Mouse (Mus musculus) stomach, postnatal 0 days (tissue): ENCODE measurements around the gene Dis3l2. TPM values are rescaled to one million over a fixed set of nuclear protein-coding genes. Genes with fewer than 3 reads are reported as not detected.

Experiments used
- ATAC-seq: fragments of 200-750 bp; cut with Nextera tagmentation; 2 replicates; pipeline ENCODE4 v1.8.0; 2017; ENCODE audit not compliant: low FRiP score, low TSS enrichment
- DNase-seq: peaks from one replicate; pipeline ENCODE4 v3.0.0-alpha.2; 2016; ENCODE audit warnings: low spot score
- H3K27ac ChIP-seq: fragments of 300-500 bp; sonication (generic); replicated peaks from 2 replicates; pipeline ENCODE4 v1.5.1; 2014; ENCODE audit warnings: mild to moderate bottlenecking, control low read depth
- H3K27me3 ChIP-seq: fragments of 300-500 bp; sonication (generic); 2 replicates; pipeline ENCODE4 v1.6.1; 2014; ENCODE audit warnings: low read length; ENCODE audit not compliant: control insufficient read depth, insufficient read depth
- H3K36me3 ChIP-seq: fragments of 300-500 bp; sonication (generic); 2 replicates; pipeline ENCODE4 v1.6.1; 2014; ENCODE audit warnings: low read length, mixed read lengths; ENCODE audit not compliant: control insufficient read depth, insufficient read depth
- H3K4me1 ChIP-seq: fragments of 300-500 bp; sonication (generic); replicated peaks from 2 replicates; pipeline ENCODE4 v1.6.1; 2014; ENCODE audit warnings: antibody characterized with exemption; ENCODE audit not compliant: control insufficient read depth, insufficient read depth
- H3K4me2 ChIP-seq: fragments of 300-500 bp; sonication (generic); replicated peaks from 2 replicates; pipeline ENCODE4 v1.6.1; 2014; ENCODE audit warnings: low read depth, mild to moderate bottlenecking, control low read depth, moderate library complexity
- H3K4me3 ChIP-seq: fragments of 300-500 bp; sonication (generic); 2 replicates; pipeline ENCODE4 v1.5.1; 2014; ENCODE audit warnings: low read depth, low read length, control low read depth
- H3K9ac ChIP-seq: fragments of 300-500 bp; sonication (generic); 2 replicates; pipeline ENCODE4 v1.6.1; 2014; ENCODE audit warnings: mild to moderate bottlenecking, low read length, control low read depth, mixed read lengths
- H3K9me3 ChIP-seq: fragments of 300-500 bp; sonication (generic); 2 replicates; pipeline ENCODE4 v1.6.1; 2016; ENCODE audit warnings: low read length; ENCODE audit not compliant: control insufficient read depth
- CTCF ChIP-seq: IDR thresholded peaks from 2 replicates; pipeline ENCODE4 v1.5.1; 2016; ENCODE audit warnings: antibody characterized with exemption, low read depth, mild to moderate bottlenecking, moderate library complexity
- EP300 ChIP-seq: optimal IDR thresholded peaks from 2 replicates; pipeline ENCODE3; 2016; ENCODE audit warnings: antibody characterized with exemption
- WGBS: fragments of 180-500 bp; shearing (Covaris S2); extraction: QIAGEN DNeasy Blood & Tissue Kit; methylation state at CpG from one replicate; pipeline ENCODE4 v1.1.7; 2014; 5-methylcytosine and 5-hydroxymethylcytosine counted together
- polyA plus RNA-seq: library from polyadenylated mRNA; unstranded; fragments of >200 nt; fragmentation: Nextera tagmentation; extraction: Ambion mirVana; gene quantifications from 2 replicates; pipeline ENCODE4 v1.2.1, GENCODE M21; 2015

The Dis3l2 gene
- polyA plus RNA-seq, 1 experiment from 2014 or later: 12.3 TPM

DNA sequence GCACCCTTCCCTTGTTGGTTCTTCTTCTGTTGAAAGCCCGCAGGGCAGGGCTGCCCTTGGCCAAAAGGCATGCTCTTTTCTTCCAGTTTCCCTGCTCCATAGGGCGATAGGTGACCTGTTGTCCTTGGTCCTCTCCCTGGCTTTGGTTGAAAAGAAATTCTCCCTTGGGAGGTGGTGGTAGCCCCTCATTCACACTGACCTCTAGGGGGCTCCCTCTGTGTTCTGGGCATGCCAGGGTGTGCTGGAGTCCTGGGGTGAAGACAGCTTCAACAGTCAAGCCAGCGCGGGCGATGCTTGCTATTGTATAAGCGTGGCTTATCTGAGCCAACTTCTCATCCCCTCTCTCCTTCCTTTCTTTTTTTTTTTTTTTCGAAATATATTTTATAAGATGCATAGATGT is 6.7 kb upstream of the Dis3l2 start:
- no peak overlapping the region for H3K9ac ChIP-seq
- ATAC-seq (no peak), DNase-seq (no peak)
- no peaks in the 10 kb centered on the region for H3K27me3 ChIP-seq
- H3K4me2 ChIP-seq: no peak overlapping the region
- no peaks in the 10 kb centered on the region for H3K36me3 ChIP-seq
- 34% methylated on average over 7 of the region's 7 CpGs for WGBS
- H3K4me1 ChIP-seq: no peaks in the 10 kb centered on the region
- H3K4me3 ChIP-seq: no peak overlapping the region
- TF ChIP-seq EP300: no peak
- peak; percentile 45 for TF ChIP-seq CTCF
- no peak overlapping the region for H3K27ac ChIP-seq
- no peaks in the 10 kb centered on the region for H3K9me3 ChIP-seq

DNA sequence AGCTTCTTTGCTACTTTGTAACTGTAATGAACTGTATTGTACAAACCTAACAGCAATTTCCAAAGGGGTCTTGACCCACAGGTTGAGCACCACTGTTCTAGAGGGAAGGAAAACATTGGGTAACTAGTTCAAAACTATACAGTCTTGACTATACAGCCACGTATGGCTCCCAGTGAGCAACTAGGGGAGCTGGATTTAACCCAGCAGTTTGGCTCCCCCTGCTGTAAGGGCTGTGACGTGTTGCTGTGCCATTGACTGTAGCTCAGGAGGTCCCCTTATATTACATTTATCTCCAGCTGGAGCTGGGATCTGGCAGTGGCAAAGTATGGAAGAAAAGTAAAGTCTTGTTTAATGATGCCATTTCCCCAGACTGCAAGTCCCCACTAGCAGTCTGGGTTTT is 4.9 kb upstream of the Dis3l2 start:
- no peak overlapping the region for H3K27ac ChIP-seq
- no peaks in the 10 kb centered on the region for H3K36me3 ChIP-seq
- DNase-seq (peak; percentile 36), ATAC-seq (no peak)
- no peak overlapping the region for H3K4me2 ChIP-seq
- TF ChIP-seq CTCF (peak; percentile 60), EP300 (no peak)
- no peaks in the 10 kb centered on the region for H3K27me3 ChIP-seq
- H3K9me3 ChIP-seq: no peaks in the 10 kb centered on the region
- H3K4me1 ChIP-seq: no peaks in the 10 kb centered on the region
- H3K9ac ChIP-seq: no peak overlapping the region
- no peak overlapping the region for H3K4me3 ChIP-seq
- WGBS: 35% methylated on average over 2 of the region's 2 CpGs

DNA sequence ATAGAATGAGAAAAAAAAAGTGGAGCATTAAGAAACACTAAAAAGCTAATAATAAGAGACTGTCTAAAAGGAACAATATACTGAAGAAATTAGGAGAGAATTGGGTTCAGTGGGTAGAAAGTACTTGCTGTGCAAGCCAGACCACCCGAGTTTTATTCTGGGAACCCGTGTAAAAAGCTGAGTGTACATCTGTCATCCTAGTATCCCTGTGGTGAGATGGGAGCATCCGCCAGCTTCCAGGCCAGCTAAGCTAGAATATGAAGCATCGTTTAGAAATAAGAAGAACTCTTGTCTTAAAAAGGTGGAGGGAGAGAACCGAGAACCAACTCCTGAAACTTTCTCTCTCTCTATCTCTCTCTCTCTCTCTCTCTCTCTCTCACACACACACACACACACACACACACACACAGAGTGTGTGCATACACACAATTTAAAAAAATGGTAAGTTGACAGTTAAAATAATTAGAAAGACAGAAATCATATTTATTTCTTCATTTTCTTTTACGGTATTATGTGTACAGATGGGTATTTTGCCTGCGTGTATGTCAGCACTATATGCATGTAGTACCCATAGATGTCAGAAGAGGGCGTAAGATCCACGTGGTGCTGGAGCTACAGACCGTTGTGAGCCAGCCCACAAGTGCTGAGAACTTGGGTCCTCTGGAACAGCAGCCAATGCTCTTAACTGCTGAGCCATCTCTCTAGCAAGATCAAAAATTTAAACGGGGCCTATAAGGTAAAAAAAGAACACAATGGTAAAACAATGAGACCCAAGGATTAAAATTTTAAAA is 4.1 kb upstream of the Dis3l2 start:
- no peak overlapping the region for H3K9ac ChIP-seq
- H3K4me2 ChIP-seq: no peak overlapping the region
- TF ChIP-seq CTCF (peak; percentile 44), EP300 (no peak)
- no peaks in the 10 kb centered on the region for H3K4me1 ChIP-seq
- DNase-seq: no peak
- ATAC-seq: no peak
- no peaks in the 10 kb centered on the region for H3K27me3 ChIP-seq
- no peaks in the 10 kb centered on the region for H3K36me3 ChIP-seq
- no peak overlapping the region for H3K4me3 ChIP-seq
- no peaks in the 10 kb centered on the region for H3K9me3 ChIP-seq
- no peak overlapping the region for H3K27ac ChIP-seq
- 73% methylated on average over 11 of the region's 11 CpGs for WGBS

DNA sequence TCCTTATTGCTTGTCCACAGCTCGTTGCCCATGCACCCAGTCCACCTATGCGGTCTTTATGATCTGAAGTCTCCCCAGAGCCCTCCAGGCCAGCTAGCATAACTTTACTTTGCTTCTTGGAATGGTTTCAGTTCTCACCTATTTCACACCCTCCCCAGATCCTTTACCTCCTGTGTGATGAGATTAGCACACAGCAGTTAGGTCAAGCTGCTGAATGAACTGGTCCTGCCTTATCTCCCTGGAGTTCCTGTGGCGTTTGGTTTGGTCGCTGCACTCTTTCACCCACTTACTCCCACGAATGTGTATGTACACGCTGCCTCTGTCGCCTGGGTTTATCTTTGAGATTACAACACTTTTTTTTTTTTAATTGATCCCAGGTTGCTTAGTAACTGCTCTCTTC is 3.2 kb upstream of the Dis3l2 start:
- no peak for TF ChIP-seq EP300
- DNase-seq (no peak), ATAC-seq (no peak)
- no peaks in the 10 kb centered on the region for H3K4me1 ChIP-seq
- 48% methylated on average over 7 of the region's 7 CpGs for WGBS
- H3K36me3 ChIP-seq: no peaks in the 10 kb centered on the region
- no peak overlapping the region for H3K27ac ChIP-seq
- no peaks in the 10 kb centered on the region for H3K27me3 ChIP-seq
- H3K9ac ChIP-seq: no peak overlapping the region
- H3K4me2 ChIP-seq: no peak overlapping the region
- H3K4me3 ChIP-seq: no peak overlapping the region
- no peaks in the 10 kb centered on the region for H3K9me3 ChIP-seq

DNA sequence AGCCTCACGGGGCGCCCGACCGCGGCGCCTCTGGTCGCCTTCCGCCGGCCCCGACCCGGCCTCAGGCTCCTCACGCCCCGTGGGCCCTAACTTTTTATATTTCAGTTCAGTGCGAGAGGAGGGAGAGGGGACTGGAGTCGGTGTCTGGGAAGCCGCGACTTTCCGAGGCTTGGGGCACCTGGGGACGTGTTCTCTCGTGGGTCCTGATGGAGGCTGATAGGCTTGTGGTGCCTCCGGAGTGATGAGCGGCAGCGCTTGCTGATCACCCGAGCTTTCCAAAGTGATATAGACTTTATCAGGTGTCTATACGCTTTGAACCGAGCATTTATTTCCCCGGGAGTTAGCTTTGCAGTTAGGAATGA is 338 bp downstream of the Dis3l2 start:
- no peak for DNase-seq
- H3K9me3 ChIP-seq: no peaks in the 10 kb centered on the region
- H3K27ac ChIP-seq: peak overlapping the region; percentile 90
- H3K9ac ChIP-seq: peak overlapping the region; percentile 92
- H3K36me3 ChIP-seq: no peaks in the 10 kb centered on the region
- ATAC-seq: no peak
- H3K4me1 ChIP-seq: no peaks in the 10 kb centered on the region
- peak overlapping the region; percentile 91 for H3K4me3 ChIP-seq
- under 1% methylated on average over 26 of the region's 27 CpGs for WGBS
- no peaks in the 10 kb centered on the region for H3K27me3 ChIP-seq
- H3K4me2 ChIP-seq: peak overlapping the region; percentile 85
- no peak for TF ChIP-seq EP300
- TF ChIP-seq CTCF: 0 out of 2 replicates have a peak, but pooled peaks have one; percentile 5

DNA sequence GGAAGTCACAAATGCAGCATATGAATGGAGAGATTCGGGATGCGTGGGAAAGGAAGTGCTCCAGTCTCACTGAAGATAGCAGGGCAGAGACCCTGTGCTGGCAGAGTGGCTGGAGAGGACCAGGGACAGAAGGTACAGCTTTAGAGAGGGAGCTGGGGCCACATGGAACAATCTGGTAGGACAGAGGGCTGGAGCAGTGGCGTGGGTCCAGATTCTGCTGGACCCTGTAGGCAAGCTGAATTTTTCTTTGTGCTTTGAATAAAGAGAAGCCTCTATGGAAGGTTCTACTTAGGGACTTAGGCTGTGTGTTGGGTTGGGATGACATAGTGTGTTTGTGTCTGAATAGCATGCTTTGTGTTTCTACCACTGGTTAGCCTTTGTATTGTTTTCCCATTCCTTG is 1.9 kb downstream of the Dis3l2 start:
- no peaks in the 10 kb centered on the region for H3K9me3 ChIP-seq
- no peak overlapping the region for H3K9ac ChIP-seq
- no peak for ATAC-seq
- no peaks in the 10 kb centered on the region for H3K36me3 ChIP-seq
- no peak overlapping the region for H3K27ac ChIP-seq
- TF ChIP-seq CTCF (no peak), EP300 (no peak)
- WGBS: 89% methylated on average over 3 of the region's 3 CpGs
- H3K27me3 ChIP-seq: no peaks in the 10 kb centered on the region
- no peak overlapping the region for H3K4me2 ChIP-seq
- no peak overlapping the region for H3K4me3 ChIP-seq
- DNase-seq: no peak
- H3K4me1 ChIP-seq: no peaks in the 10 kb centered on the region
